Mouse (Mus musculus) c-Kit-positive CD71-negative TER-119-negative erythroid progenitor cells, embryonic 14.5 days (primary cell): ENCODE data around the gene Smpdl3a.

Experiments
- DNase-seq: peaks from one replicate; pipeline ENCODE4 v3.0.0-alpha.2; 2013; ENCODE audit warnings: low read depth

Gene Smpdl3a

DNA sequence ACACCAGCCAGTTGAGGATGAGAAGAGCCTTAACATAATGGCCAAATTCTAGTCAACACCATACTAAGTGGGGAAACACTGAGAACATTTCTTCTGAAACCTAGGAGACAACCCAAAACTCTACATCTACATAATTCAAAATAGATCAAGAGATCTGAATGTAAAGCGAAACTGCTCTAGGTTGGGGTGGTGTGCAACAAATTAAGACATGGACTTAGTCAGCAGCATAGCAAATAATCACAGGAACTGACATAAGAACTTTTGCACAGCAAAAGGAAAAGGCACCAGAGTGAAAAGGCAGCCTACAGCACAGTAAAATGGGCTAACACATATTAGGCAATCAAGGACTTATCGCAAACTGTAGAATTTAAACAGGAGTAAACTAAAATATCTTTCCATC, 25.1 kb downstream of the Smpdl3a start:
- no peak for DNase-seq

DNA sequence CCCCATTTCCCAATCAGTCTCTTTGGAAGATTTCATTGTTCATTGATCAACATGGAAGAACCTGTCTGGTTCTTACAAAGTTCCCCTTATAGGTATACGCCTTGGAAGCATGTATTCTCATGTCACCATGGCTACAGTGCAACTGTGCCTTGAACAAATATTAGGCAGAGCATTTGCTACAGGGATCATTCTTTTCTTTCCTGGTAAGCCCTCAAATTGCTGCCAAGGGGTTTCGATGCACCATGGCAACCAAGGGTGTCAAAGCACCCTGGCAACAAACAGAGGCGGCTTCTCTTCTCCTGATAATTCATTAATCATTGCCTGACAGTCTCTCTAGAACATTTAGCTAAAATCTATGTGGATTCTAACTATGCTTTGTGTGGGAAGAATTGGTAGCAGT, 28.3 kb downstream of the Smpdl3a start:
- DNase-seq: no peak

DNA sequence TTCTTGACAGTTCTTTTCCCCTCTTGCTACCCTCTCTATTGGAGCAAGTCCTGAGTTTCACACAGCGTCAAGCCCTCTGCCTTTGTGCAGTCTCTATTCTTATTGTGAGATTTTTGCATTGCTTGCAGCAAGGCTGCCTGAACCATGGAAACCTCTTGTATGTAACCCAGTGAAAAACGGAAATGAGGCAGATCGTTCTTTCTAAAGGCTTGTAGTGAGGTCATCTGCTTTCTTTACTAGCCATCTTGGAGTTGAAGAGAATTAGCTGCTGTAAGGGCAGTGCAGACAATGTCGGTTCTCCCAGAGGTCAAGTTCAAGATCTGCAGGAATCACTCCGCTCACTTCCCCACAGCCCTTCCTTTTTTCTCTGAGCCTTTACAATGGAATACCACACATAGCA, 34.5 kb downstream of the Smpdl3a start:
- no peak for DNase-seq

DNA sequence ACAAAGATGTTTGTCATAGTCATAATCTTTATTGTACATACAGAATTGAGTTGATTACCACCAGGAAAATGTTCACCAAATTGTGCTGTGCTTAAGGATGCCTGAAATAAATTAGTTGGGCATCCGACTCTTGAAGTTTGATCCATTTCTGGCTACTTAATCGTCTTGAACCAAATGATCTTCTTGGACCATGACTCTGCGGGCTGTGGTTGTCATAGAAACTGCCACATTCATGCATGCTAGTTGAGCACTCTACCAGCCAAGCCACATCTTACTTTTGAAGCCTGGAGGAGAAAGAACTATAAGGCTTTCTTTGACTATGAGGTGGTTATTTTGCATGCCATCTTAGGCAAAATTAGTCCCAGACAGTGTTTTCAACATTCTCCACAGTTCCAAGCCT, 35.5 kb downstream of the Smpdl3a start:
- DNase-seq: no peak

- DNase-seq: no peak
Observed at GRCm38 (mm10) chr10:57835094-57835493, 41.0 kb downstream of the Smpdl3a start.

- no peak for DNase-seq
Observed at GRCm38 (mm10) chr10:57835982-57836381, 41.8 kb downstream of the Smpdl3a start.

GRCm38 (mm10) chr10:57841638-57842509, 47.7 kb downstream of the Smpdl3a start:
- peak; percentile 45 for DNase-seq

GRCm38 (mm10) chr10:57847916-57848682, 54.0 kb downstream of the Smpdl3a start:
- DNase-seq: peak; percentile 39
